Mouse (Mus musculus) G1E (cell line): ENCODE results near the gene Htra2.

Experiments used
- CTCF ChIP-seq: IDR thresholded peaks from 2 replicates; pipeline ENCODE4 v1.5.1; 2012; ENCODE audit warnings: low read depth, low read length, inconsistent platforms, mixed read lengths
- GATA1 ChIP-seq: IDR thresholded peaks from 2 replicates; pipeline ENCODE4 v1.6.1; 2012; ENCODE audit warnings: borderline replicate concordance, low read length, inconsistent platforms, mixed read lengths
- GATA2 ChIP-seq: IDR thresholded peaks from 2 replicates; pipeline ENCODE4 v1.6.1; 2012; ENCODE audit warnings: low read depth, low read length, inconsistent platforms, borderline replicate concordance

DNA sequence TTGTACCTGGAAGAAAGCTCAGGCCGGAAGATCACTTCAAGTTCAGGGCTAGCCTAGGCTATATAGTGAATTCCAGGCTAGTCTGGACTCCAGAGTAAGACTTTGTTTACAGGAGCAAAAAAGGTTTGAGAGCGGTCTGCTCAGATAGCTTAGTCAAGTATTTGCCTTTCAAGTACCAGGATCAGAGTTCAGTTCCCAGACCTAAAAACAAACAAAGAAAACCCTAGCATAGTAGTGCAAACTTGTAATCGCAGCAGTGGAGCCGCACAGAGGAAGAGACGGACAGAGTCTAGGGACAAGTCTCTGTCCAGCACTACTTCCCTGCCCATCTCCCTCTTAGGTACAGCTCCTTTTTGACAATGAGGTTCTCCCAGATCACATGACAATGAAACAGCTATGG, 25.1 kb upstream of the Htra2 start:
- no peak for TF ChIP-seq CTCF
- no peak for TF ChIP-seq GATA1
- no peak for TF ChIP-seq GATA2
